Mouse (Mus musculus): ENCODE data around the gene Dbp.
A peak's percentile ranks its signal among the peaks of the same experiment; 100 is the strongest.

- TF ChIP-seq CTCF (IDR thresholded peaks at IDR 0.05; ENCODE audit: low read depth) (peak; percentile 91), EP300 (IDR thresholded peaks at IDR 0.05; ENCODE audit: low read depth) (no peak)
These were observed 34.4 kb downstream of the Dbp start for GRCm38 (mm10) chr7:45739162-45739763.

All from liver, postnatal 0 days (tissue).